Mouse (Mus musculus) embryonic fibroblast, embryonic 13.5 days (primary cell): ENCODE measurements around the gene Tom1l2.

ENCODE experiments used
- CTCF ChIP-seq: IDR thresholded peaks from 2 replicates; pipeline ENCODE4 v1.5.1; 2011; ENCODE audit warnings: mild to moderate bottlenecking, control low read depth, low read length, moderate library complexity, borderline replicate concordance; ENCODE audit not compliant: insufficient read depth
- POLR2A ChIP-seq: IDR thresholded peaks from 2 replicates; pipeline ENCODE4 v1.6.1; 2011; ENCODE audit warnings: low read depth, mild to moderate bottlenecking, control low read depth, low read length, moderate library complexity

DNA sequence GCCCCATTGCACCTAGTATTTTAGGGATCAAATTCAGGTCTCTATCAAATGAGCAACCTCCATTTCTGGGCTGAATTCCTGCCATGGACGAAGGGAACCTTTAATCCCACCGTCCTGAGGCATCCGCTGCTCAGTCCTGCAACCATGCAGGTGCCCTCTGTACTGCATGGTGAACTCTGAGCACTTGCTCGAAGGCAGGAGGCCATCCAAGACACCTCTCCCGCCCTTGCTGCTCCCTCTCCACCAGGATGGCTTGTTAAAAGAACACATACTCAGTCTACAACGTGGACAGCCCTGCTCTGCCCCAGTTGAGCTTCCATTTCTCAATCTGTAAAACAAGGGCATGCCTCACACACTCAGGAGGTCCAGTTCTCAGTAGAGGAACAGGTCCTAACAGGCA, 144.5 kb downstream of the Tom1l2 start:
- no peak for TF ChIP-seq POLR2A
- TF ChIP-seq CTCF: no peak
